ENCODE assay signal across 17 mouse cellular contexts in genomic region chr8:127480003-127480402, GRCm38 (mm10).
DNase-seq lines count a peak whose midpoint lies in the region; ATAC-seq and TF ChIP-seq lines count a peak whose summit lies in the region.
"Had no signal": no experiment of that assay in that cellular context is flagged by ENCODE, and none has a peak within 500 bp of the region (broad histone marks: within the 10 kb centered on the region; RNA-seq: fewer than 3 reads in every experiment).

No protein-coding gene starts in this region.

- no peak for TF ChIP-seq POLR2A in thymus, adult 2 months (IDR thresholded peaks at IDR 0.05; ENCODE audit: control insufficient read depth, extremely low read depth, insufficient read depth, low read length, poor library complexity)

- no peak overlapping the region for H3K9ac ChIP-seq in neural tube, embryonic 15.5 days (replicated peaks)
- H3K9ac ChIP-seq: intestine, embryonic 15.5 days; limb, embryonic 12.5 days; lung, embryonic 14.5 days had no signal

- no peak overlapping the region for H3K27ac ChIP-seq in heart, embryonic 10.5 days
- no peak overlapping the region for H3K27ac ChIP-seq in thymus, adult 2 months (ENCODE audit: control insufficient read depth, insufficient read depth, low read length)
- no peak overlapping the region for H3K27ac ChIP-seq in neural tube, embryonic 15.5 days (replicated peaks)
- H3K27ac ChIP-seq: hindbrain, embryonic 10.5 days; intestine, embryonic 15.5 days; kidney, postnatal 0 days; limb, embryonic 12.5 days; midbrain, embryonic 10.5 days had no signal

- no peak for TF ChIP-seq CTCF in thymus, adult 2 months (IDR thresholded peaks at IDR 0.05; ENCODE audit: borderline replicate concordance, control insufficient read depth, extremely low read depth, insufficient read depth, low read length, poor library complexity)

- no peak overlapping the region for H3K4me2 ChIP-seq in neural tube, embryonic 15.5 days
- H3K4me2 ChIP-seq: intestine, embryonic 15.5 days; limb, embryonic 12.5 days; lung, embryonic 14.5 days had no signal

- DNase-seq in heart, adult 18-20 months = peak; percentile 59 to 80
- no peak for DNase-seq in heart, embryonic 10.5 days (ENCODE audit: low spot score)
- peak; percentile 21 for DNase-seq in right cerebral cortex, postnatal 25 days
- no peak for DNase-seq in right cerebral cortex, postnatal 4 days
- peak; percentile 5 for DNase-seq in heart, postnatal 25 days (ENCODE audit: low spot score)
- no peak for DNase-seq in thymus, adult 2 months
- DNase-seq in cerebellum, postnatal 4 days (ENCODE audit: low spot score in 2 of 2) = no peak
- DNase-seq: B cell, adult 2 months; cerebellum, adult 11-12 months; embryo, embryonic 11 days; lung, embryonic 14.5 days had no signal

- no peaks in the 10 kb centered on the region for H3K9me3 ChIP-seq in heart, embryonic 10.5 days
- no peaks in the 10 kb centered on the region for H3K9me3 ChIP-seq in neural tube, embryonic 15.5 days (replicated peaks)
- H3K9me3 ChIP-seq: hindbrain, embryonic 10.5 days; intestine, embryonic 15.5 days; limb, embryonic 12.5 days; midbrain, embryonic 10.5 days had no signal

- no peak for ATAC-seq in neural tube, embryonic 15.5 days (ENCODE audit: low FRiP score)
- ATAC-seq: intestine, embryonic 15.5 days had no signal

- no peaks in the 10 kb centered on the region for H3K27me3 ChIP-seq in heart, embryonic 10.5 days (ENCODE audit: insufficient read depth, poor library complexity, severe bottlenecking)
- H3K27me3 ChIP-seq in thymus, adult 2 months (ENCODE audit: control insufficient read depth, insufficient read depth, low read length) = no peaks in the 10 kb centered on the region
- H3K27me3 ChIP-seq in neural tube, embryonic 15.5 days (replicated peaks) = no peaks in the 10 kb centered on the region
- H3K27me3 ChIP-seq: intestine, embryonic 15.5 days; limb, embryonic 12.5 days had no signal

- intact Hi-C loops in heart, postnatal 25 days (cut with DNase I) = no loop called here

- no peaks in the 10 kb centered on the region for H3K4me1 ChIP-seq in heart, embryonic 10.5 days
- no peaks in the 10 kb centered on the region for H3K4me1 ChIP-seq in thymus, adult 2 months (replicated peaks; ENCODE audit: control insufficient read depth, insufficient read depth, low read length)
- peaks cover 11% of the 10 kb centered on the region for H3K4me1 ChIP-seq in neural tube, embryonic 15.5 days
- H3K4me1 ChIP-seq: hindbrain, embryonic 10.5 days; intestine, embryonic 15.5 days had no signal

- H3K36me3 ChIP-seq in heart, embryonic 10.5 days = no peaks in the 10 kb centered on the region; the same call in 1 of the 2 replicates
- no peaks in the 10 kb centered on the region for H3K36me3 ChIP-seq in thymus, adult 2 months (ENCODE audit: control insufficient read depth, insufficient read depth, low read length)
- no peaks in the 10 kb centered on the region for H3K36me3 ChIP-seq in neural tube, embryonic 15.5 days
- H3K36me3 ChIP-seq: intestine, embryonic 15.5 days had no signal

- 58% methylated on average over 2 of the region's 2 CpGs for WGBS in heart, embryonic 10.5 days
- WGBS in thymus, adult 2 months = 92% methylated on average over 2 of the region's 2 CpGs
- 94% methylated on average over 2 of the region's 2 CpGs for WGBS in neural tube, embryonic 15.5 days

- H3K4me3 ChIP-seq in heart, embryonic 10.5 days = no peak overlapping the region
- H3K4me3 ChIP-seq in thymus, adult 2 months (ENCODE audit: control insufficient read depth, insufficient read depth, low read length) = no peak overlapping the region
- no peak overlapping the region for H3K4me3 ChIP-seq in neural tube, embryonic 15.5 days (replicated peaks)
- H3K4me3 ChIP-seq: hindbrain, embryonic 10.5 days; intestine, embryonic 15.5 days; limb, embryonic 12.5 days; midbrain, embryonic 10.5 days had no signal

Comparison
In these comparisons a context has a peak if more than half of its experiments do, and no peak if none do; other contexts are left out.
1. DNase-seq: peak in heart, adult 18-20 months (2 of 2), right cerebral cortex, postnatal 25 days (single experiment) and heart, postnatal 25 days (single experiment); none in heart, embryonic 10.5 days (single experiment), right cerebral cortex, postnatal 4 days (single experiment), thymus, adult 2 months (single experiment) and cerebellum, postnatal 4 days (0 of 2).